Mouse (Mus musculus): Measurements from ENCODE around the gene 4930453N24Rik. TPM values are rescaled to one million over a fixed set of nuclear protein-coding genes. Genes with fewer than 3 reads are reported as not detected.

Gene 4930453N24Rik
- polyA plus RNA-seq, 1 experiment, result 27.8 TPM

- TF ChIP-seq POLR2A (IDR thresholded peaks at IDR 0.05; ENCODE audit: borderline replicate concordance, control insufficient read depth, low read depth, low read length) (no peak), CTCF (IDR thresholded peaks at IDR 0.05; ENCODE audit: control insufficient read depth, insufficient read depth, low read length) (peak; percentile 82)
- H3K27ac ChIP-seq (ENCODE audit: control insufficient read depth, insufficient read depth, low read depth, low read length, poor library complexity), result no peak overlapping the region
- WGBS, result 11% methylated on average over 10 of the region's 10 CpGs
- no peak overlapping the region for H3K4me3 ChIP-seq (replicated peaks; ENCODE audit: control insufficient read depth, low read depth, low read length)
- H3K4me1 ChIP-seq (ENCODE audit: control insufficient read depth, insufficient read depth, low read length), result no peaks in the 10 kb centered on the region
Observed at GRCm38 (mm10) chr16:64748237-64748636, 22.7 kb downstream of the 4930453N24Rik start.

GRCm38 (mm10) chr16:64745089-64745488 lies 25.9 kb downstream of the 4930453N24Rik start:
- TF ChIP-seq CTCF (IDR thresholded peaks at IDR 0.05; ENCODE audit: control insufficient read depth, insufficient read depth, low read length) (no peak), POLR2A (IDR thresholded peaks at IDR 0.05; ENCODE audit: borderline replicate concordance, control insufficient read depth, low read depth, low read length) (no peak)
- Histone ChIP-seq H3K4me3 (replicated peaks; ENCODE audit: control insufficient read depth, low read depth, low read length) (no peak overlapping the region), H3K27ac (ENCODE audit: control insufficient read depth, insufficient read depth, low read depth, low read length, poor library complexity) (no peak overlapping the region), H3K4me1 (ENCODE audit: control insufficient read depth, insufficient read depth, low read length) (no peaks in the 10 kb centered on the region)
- 2% methylated on average over 4 of the region's 4 CpGs for WGBS

- Histone ChIP-seq H3K27ac (ENCODE audit: control insufficient read depth, insufficient read depth, low read depth, low read length, poor library complexity) (no peak overlapping the region), H3K4me3 (replicated peaks; ENCODE audit: control insufficient read depth, low read depth, low read length) (no peak overlapping the region), H3K4me1 (ENCODE audit: control insufficient read depth, insufficient read depth, low read length) (no peaks in the 10 kb centered on the region)
- TF ChIP-seq CTCF (IDR thresholded peaks at IDR 0.05; ENCODE audit: control insufficient read depth, insufficient read depth, low read length) (no peak), POLR2A (IDR thresholded peaks at IDR 0.05; ENCODE audit: borderline replicate concordance, control insufficient read depth, low read depth, low read length) (no peak)
- 88% methylated on average over 5 of the region's 5 CpGs for WGBS
Observed at GRCm38 (mm10) chr16:64737289-64737688, 33.7 kb downstream of the 4930453N24Rik start.

- no peak overlapping the region for H3K4me3 ChIP-seq (replicated peaks; ENCODE audit: control insufficient read depth, low read depth, low read length)
- 44% methylated on average over 4 of the region's 4 CpGs for WGBS
- TF ChIP-seq POLR2A (IDR thresholded peaks at IDR 0.05; ENCODE audit: borderline replicate concordance, control insufficient read depth, low read depth, low read length) (no peak), CTCF (IDR thresholded peaks at IDR 0.05; ENCODE audit: control insufficient read depth, insufficient read depth, low read length) (no peak)
- H3K27ac ChIP-seq (ENCODE audit: control insufficient read depth, insufficient read depth, low read depth, low read length, poor library complexity), result no peak overlapping the region
- H3K4me1 ChIP-seq (ENCODE audit: control insufficient read depth, insufficient read depth, low read length), result no peaks in the 10 kb centered on the region
Observed at GRCm38 (mm10) chr16:64723273-64724057, 47.5 kb downstream of the 4930453N24Rik start.

GRCm38 (mm10) chr16:64721542-64721941 lies 49.4 kb downstream of the 4930453N24Rik start:
- Histone ChIP-seq H3K4me1 (ENCODE audit: control insufficient read depth, insufficient read depth, low read length) (no peaks in the 10 kb centered on the region), H3K27ac (ENCODE audit: control insufficient read depth, insufficient read depth, low read depth, low read length, poor library complexity) (no peak overlapping the region), H3K4me3 (replicated peaks; ENCODE audit: control insufficient read depth, low read depth, low read length) (no peak overlapping the region)
- TF ChIP-seq CTCF (IDR thresholded peaks at IDR 0.05; ENCODE audit: control insufficient read depth, insufficient read depth, low read length) (no peak), POLR2A (IDR thresholded peaks at IDR 0.05; ENCODE audit: borderline replicate concordance, control insufficient read depth, low read depth, low read length) (no peak)
- 81% methylated on average over 5 of the region's 5 CpGs for WGBS

- WGBS, result 80% methylated on average over 7 of the region's 7 CpGs
- TF ChIP-seq CTCF (IDR thresholded peaks at IDR 0.05; ENCODE audit: control insufficient read depth, insufficient read depth, low read length) (no peak), POLR2A (IDR thresholded peaks at IDR 0.05; ENCODE audit: borderline replicate concordance, control insufficient read depth, low read depth, low read length) (no peak)
- H3K4me3 ChIP-seq (replicated peaks; ENCODE audit: control insufficient read depth, low read depth, low read length), result no peak overlapping the region
- no peak overlapping the region for H3K27ac ChIP-seq (ENCODE audit: control insufficient read depth, insufficient read depth, low read depth, low read length, poor library complexity)
- H3K4me1 ChIP-seq (ENCODE audit: control insufficient read depth, insufficient read depth, low read length), result no peaks in the 10 kb centered on the region
Observed at GRCm38 (mm10) chr16:64719096-64719495, 51.9 kb downstream of the 4930453N24Rik start.

GRCm38 (mm10) chr16:64717814-64718213 lies 53.1 kb downstream of the 4930453N24Rik start:
- TF ChIP-seq CTCF (IDR thresholded peaks at IDR 0.05; ENCODE audit: control insufficient read depth, insufficient read depth, low read length) (no peak), POLR2A (IDR thresholded peaks at IDR 0.05; ENCODE audit: borderline replicate concordance, control insufficient read depth, low read depth, low read length) (no peak)
- Histone ChIP-seq H3K4me3 (replicated peaks; ENCODE audit: control insufficient read depth, low read depth, low read length) (no peak overlapping the region), H3K27ac (ENCODE audit: control insufficient read depth, insufficient read depth, low read depth, low read length, poor library complexity) (no peak overlapping the region), H3K4me1 (ENCODE audit: control insufficient read depth, insufficient read depth, low read length) (no peaks in the 10 kb centered on the region)
- WGBS, result 46% methylated on average over 10 of the region's 10 CpGs

- H3K4me3 ChIP-seq (replicated peaks; ENCODE audit: control insufficient read depth, low read depth, low read length), result no peak overlapping the region
- 66% methylated on average over 6 of the region's 6 CpGs for WGBS
- TF ChIP-seq CTCF (IDR thresholded peaks at IDR 0.05; ENCODE audit: control insufficient read depth, insufficient read depth, low read length) (no peak), POLR2A (IDR thresholded peaks at IDR 0.05; ENCODE audit: borderline replicate concordance, control insufficient read depth, low read depth, low read length) (no peak)
- no peak overlapping the region for H3K27ac ChIP-seq (ENCODE audit: control insufficient read depth, insufficient read depth, low read depth, low read length, poor library complexity)
- H3K4me1 ChIP-seq (ENCODE audit: control insufficient read depth, insufficient read depth, low read length), result no peaks in the 10 kb centered on the region
Observed at GRCm38 (mm10) chr16:64711816-64712215, 59.1 kb downstream of the 4930453N24Rik start.

Other genes starting within 250 kb of the 4930453N24Rik start
- not detected in 2 replicates for gene Csnka2ip, start 168.8 kb downstream of the 4930453N24Rik start, polyA plus RNA-seq (2011; ENCODE audit: insufficient read depth, insufficient read length, low replicate concordance, missing spikeins)
- gene Zfp654, start 80.5 kb upstream of the 4930453N24Rik start, polyA plus RNA-seq (2011; ENCODE audit: insufficient read depth, insufficient read length, low replicate concordance, missing spikeins), result 2.1 and 4.6 TPM in 2 replicates
- 21.6 and 39.3 TPM in 2 replicates for gene Cggbp1, start 80.8 kb upstream of the 4930453N24Rik start, polyA plus RNA-seq (2011; ENCODE audit: insufficient read depth, insufficient read length, low replicate concordance, missing spikeins)